Mouse (Mus musculus) megakaryocyte progenitor cell, adult 5-6 weeks (primary cell): ENCODE results near the gene Rps29. TPM values are rescaled to one million over a fixed set of nuclear protein-coding genes. Genes with fewer than 3 reads are reported as not detected.
A peak's percentile ranks its signal among the peaks of the same experiment; 100 is the strongest.
"Not testable (repeated sequence)": the region's sequence is repeated elsewhere in the genome, so short reads cannot be mapped to it uniquely, and the experiment has no call there.

Experiments
- ATAC-seq: replicated peaks from 2 replicates; pipeline ENCODE4 v1.8.0; 2016; ENCODE audit warnings: mild to moderate bottlenecking, moderate TSS enrichment, inconsistent platforms; ENCODE audit not compliant: poor library complexity
- total RNA-seq, 2 experiments: library from RNA; stranded (forward) in 1 of 2; stranded (reverse) in 1 of 2; fragments of 157-497, 149-512 nt in 1 of 2; fragments of 200-1000 nt in 1 of 2; gene quantifications; 2 replicates each; pipeline versions ENCODE4 v1.2.3 to v1.2.4; 2015 to 2017

The Rps29 gene
- total RNA-seq, 2 experiments from 2014 or later, result 2,352 to 3,108 TPM

- no peak for ATAC-seq
Measured at GRCm38 (mm10) chr12:69181800-69182199, 22.8 kb upstream of the Rps29 start.

DNA sequence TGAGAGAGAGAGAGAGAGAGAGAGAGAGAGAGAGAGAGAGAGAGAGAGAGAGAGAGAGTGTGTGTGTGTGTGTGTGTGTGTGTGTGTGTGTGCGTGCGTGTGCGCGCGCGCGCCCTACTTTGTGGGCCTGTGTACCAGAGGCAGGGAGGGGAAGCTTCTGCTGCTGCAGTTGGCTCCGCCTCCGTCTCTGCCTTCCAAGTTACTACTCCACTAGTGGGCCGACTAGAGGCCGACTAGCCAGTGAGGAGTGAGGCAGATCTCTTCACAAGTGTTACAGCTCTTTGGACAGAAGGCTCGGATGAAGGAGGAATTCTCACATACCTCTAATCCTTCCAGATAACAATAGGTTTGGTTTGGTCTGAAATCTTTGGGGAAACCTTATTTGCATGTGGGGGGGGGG is 20.4 kb upstream of the Rps29 start:
- no peak for ATAC-seq

GRCm38 (mm10) chr12:69177526-69177925 is 18.5 kb upstream of the Rps29 start:
- ATAC-seq, result no peak

DNA sequence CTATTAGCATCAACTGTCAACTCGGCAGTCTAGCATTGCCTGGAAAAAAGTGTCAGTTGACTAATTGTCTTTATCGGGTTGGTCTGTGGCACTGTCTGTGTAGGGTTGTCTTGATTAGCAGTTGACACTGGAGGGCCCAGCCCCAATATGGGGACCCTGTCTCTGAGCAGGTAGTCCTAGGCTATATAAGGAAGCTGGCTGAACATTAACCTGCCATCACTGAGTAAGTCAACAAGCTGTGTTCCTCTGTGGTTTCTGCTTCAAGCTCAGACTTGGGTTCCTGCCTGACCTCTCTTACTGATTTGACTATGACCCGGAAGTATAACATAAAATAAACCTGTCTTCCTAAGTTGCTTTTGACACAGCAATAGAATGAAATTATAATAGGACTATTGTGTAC is 17.0 kb upstream of the Rps29 start:
- no peak for ATAC-seq

DNA sequence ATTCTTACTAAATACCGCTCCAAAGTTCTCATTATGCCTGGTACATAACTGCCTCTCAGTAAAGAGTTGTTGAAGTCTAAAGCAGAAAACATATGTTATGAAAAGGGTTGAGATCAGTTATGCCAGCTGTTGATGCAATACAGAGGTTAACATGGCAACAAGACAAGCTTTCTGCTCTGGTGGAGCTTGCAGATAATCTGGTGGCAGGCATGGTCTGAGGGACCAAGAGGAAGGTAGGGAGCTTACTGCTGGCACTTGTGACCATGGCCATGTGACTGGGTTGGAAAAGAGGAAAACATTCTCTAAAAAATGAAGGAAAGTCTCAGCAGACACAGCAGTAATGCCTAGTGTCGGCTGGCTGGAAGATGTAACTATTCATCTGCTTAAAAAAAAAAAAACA is 12.3 kb upstream of the Rps29 start:
- peak; percentile 30 for ATAC-seq

DNA sequence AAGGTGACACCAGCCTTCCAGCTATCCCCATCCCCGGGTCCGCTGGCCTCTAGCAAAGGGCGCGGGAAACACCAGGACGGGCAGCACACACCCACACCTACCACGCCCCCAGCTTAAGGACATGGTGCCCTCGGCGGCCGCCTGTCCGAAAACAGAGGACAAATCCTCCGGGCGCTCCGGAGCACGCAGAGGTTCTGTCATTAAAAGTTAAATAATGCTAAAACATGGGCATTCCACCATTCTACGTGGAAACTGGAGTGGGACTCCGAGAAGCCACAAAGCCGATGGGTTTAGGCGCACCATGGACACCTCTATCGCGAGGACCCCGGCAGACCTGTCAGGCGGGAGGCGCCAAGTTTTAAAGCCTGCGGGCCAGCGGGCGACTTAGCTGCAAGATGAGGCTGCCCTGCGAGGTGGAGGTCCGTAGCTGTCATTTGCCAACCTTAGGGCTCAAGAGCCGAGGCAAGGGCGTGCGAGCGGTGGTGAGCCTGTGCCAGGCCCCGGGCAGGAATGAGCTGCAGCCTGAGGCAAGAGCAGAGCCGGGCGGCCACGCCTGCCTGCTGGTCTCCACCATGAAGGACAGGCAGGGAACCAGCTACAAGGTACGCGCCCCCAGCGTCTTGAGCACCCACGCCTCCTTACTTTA is 9.6 kb upstream of the Rps29 start, which contains the start of gene Lrr1:
TSS of gene Lrr1 (plus strand) at position 354 of the 646 bp plus-strand sequence.
- peak; percentile 90 for ATAC-seq

GRCm38 (mm10) chr12:69167656-69168460 is 8.9 kb upstream of the Rps29 start:
- no peak for ATAC-seq

DNA sequence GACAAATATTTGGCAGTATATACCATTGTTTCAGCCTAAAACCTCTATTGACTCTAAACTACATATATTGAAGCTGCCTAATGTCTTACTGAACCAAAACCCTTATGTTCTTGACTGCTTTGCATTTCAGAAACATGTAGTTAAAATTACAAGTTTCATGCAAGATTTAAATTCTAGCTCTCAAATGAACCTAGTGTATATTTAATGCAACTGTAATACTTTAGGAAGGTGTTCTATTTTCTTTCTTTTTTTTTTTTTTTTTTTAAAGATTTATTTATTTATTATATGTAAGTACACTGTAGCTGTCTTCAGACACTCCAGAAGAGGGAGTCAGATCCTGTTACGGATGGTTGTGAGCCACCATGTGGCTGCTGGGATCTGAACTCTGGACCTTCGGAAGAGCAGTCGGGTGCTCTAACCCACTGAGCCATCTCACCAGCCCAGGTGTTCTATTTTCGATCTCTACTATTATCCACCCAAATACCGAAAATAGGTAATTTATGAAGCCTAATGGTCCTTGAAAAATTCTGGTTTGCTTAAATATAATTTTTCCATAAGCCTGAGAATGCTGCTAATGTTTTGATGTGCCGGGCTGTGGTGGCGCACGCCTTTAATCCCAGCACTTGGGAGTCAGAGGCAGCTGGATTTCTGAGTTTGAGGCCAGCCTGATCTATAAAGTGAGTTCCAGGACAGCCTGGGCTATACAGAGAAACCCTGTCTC is 8.0 kb upstream of the Rps29 start:
- not testable (repeated sequence) for ATAC-seq

GRCm38 (mm10) chr12:69164904-69165303 is 5.9 kb upstream of the Rps29 start:
- peak; percentile 17 for ATAC-seq

GRCm38 (mm10) chr12:69163586-69163985 is 4.6 kb upstream of the Rps29 start:
- ATAC-seq, result not testable (repeated sequence)

DNA sequence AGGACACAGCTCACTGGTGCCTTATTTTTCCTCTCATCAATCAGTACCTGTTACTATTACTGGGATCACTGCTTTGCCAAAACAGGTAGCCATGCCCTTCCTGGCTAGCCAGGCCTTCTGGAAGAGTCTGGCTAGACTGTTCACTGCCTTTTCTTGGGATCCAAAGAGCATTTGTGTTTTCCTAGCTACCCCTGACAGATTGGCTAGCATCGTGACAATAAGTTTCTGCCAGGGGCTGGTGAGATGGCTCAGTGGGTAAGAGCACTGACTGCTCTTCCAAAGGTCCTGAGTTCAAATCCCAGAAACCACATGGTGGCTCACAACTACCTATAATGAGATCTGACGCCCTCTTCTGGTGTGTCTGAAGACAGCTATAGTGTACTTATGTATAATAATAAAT is 1.7 kb upstream of the Rps29 start:
- not testable (repeated sequence) for ATAC-seq

GRCm38 (mm10) chr12:69159578-69159940 is 573 bp upstream of the Rps29 start:
- ATAC-seq, result peak; percentile 61

DNA sequence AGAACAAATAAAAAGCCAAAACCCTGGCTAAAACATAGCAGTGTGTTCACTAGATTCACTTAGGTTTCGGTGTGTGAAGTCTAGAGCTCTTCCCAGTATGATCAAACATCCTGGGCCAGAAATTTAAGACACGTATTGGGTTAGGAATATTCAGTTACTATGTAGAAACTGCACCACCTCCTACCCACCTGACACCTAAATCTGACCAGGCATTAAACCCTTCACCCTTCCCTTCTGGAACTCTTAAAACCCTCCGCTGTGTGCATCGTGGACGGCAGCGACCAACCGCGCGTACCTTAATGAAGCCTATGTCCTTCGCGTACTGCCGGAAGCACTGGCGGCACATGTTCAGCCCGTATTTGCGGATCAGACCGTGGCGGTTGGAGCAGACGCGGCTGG is 621 bp downstream of the Rps29 start:
- ATAC-seq, result peak; percentile 3; the same call in 1 of the 2 replicates

DNA sequence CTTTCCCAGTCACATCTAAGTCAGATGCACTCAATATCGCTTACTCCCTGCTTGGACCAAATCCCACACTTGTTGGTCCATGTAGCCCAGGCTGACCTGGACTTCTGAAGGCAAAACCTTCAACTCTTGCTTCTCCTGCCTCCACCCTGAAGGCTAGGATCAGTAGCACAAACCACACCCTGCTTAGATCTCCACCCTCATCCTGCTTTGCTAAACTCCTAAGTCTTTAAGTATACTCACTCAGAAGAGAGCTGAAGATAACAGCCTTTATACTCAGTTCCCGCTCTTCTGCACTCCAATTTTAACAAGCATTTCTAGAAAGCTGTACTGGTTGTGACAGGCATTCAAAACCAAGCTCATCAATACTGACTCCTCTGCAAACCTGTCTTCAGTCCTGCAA is 1.9 kb downstream of the Rps29 start:
- no peak for ATAC-seq

DNA sequence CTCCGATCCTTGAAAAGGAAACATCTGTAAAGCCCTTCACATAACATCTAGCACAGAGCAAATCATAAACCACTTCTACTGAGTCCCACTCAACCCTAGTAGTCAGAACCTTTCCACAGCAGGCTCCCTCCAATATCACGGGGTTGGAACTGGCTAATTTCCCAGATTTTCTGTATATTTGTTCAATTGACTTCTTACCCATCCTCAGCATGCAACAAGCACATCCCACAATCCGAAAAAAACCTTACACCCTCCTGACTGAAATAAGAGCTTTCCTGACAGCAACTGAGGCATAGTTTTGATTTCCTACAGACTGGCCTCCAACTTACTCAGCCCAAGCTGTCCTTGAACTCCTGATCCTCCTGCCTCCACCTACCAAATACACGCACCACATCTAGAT is 2.5 kb downstream of the Rps29 start:
- no peak for ATAC-seq

- ATAC-seq, result no peak
Measured at GRCm38 (mm10) chr12:69155923-69156322, 3.1 kb downstream of the Rps29 start.

DNA sequence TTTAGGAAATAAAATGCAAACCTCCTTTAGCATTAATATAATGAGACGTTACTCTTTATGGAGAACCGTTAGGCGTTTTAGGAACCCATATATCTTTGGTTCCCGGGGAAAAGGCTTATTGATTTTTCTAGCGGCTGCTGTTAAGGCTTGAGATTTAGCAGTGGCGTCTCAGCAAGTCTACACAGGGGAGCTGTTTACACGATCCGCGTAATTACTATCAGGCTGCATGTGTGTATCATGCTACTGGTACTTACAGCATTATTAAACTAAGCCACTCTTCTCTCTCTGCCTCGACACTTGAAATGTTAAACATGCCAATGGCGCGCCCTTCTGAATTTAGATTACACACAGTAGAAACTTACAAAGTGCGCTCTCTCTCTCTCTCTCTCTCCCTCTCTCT is 8.9 kb downstream of the Rps29 start:
- no peak for ATAC-seq

DNA sequence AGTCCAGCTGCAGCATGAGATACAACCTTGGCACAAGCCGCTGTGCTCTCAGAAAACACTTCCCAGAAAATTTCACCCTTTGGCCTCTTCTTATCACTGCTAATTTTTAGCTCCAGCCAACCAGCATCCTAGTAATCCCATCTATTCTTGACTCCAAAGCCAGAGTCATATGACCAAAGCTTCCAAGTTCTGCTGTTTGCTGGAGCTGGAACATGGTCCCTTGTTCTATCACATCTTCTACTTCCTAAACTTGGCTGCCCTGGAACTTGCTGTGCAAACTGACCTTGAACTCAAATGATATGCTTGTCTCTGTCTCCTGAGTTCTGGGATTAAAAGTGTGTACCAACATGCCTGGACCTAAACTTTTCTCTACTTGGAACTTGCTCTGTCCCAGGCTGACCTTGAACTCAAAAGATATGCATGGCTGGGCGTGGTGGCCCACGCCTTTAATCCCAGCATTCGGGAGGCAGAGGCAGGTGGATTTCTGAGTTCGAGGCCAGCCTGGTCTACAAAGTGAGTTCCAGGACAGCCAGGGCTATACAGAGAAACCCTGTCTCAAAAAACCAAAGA is 11.7 kb downstream of the Rps29 start:
- no peak for ATAC-seq

DNA sequence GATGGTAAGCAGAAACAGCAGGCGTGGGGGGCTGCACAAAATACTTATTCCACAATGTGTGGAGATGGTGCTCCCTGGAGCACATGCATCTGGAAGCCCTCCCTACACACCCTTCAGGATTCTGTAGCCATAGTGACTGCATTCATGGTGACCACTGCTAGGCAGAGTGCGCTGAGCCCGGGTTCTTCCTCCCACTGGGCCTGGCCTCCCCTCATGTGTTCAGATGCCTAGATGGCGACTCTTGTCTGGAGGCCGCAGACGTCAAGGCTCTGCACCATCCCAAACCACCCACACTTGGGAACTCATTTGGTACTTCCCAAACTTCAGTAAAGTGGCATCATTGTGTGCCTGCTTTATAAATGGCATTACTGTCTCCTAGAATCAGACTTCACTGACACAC is 15.5 kb downstream of the Rps29 start:
- ATAC-seq, result no peak

GRCm38 (mm10) chr12:69139841-69140240 is 19.1 kb downstream of the Rps29 start:
- no peak for ATAC-seq

DNA sequence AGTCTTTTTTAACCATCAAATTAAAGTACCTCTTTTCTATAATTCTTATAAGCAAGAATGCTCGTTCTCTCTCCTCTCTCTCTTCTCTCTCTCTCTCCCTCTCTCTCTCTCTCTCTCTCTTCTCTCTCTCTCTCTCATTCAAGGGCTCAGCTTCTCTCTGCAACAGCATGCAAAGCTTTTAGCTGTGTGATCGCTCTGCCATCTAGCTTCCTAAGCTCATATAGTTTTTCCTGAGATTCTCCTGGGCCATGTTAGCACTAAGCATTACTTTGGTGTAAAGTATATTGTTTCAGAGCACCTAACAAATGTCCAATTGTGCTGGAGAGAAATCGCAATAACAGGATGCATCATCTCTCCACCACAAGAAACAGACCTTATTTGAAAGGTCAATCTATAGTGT is 19.8 kb downstream of the Rps29 start:
- ATAC-seq, result no peak
